Mouse (Mus musculus): Measurements from ENCODE around the gene Shf.

Gene Shf

DNA sequence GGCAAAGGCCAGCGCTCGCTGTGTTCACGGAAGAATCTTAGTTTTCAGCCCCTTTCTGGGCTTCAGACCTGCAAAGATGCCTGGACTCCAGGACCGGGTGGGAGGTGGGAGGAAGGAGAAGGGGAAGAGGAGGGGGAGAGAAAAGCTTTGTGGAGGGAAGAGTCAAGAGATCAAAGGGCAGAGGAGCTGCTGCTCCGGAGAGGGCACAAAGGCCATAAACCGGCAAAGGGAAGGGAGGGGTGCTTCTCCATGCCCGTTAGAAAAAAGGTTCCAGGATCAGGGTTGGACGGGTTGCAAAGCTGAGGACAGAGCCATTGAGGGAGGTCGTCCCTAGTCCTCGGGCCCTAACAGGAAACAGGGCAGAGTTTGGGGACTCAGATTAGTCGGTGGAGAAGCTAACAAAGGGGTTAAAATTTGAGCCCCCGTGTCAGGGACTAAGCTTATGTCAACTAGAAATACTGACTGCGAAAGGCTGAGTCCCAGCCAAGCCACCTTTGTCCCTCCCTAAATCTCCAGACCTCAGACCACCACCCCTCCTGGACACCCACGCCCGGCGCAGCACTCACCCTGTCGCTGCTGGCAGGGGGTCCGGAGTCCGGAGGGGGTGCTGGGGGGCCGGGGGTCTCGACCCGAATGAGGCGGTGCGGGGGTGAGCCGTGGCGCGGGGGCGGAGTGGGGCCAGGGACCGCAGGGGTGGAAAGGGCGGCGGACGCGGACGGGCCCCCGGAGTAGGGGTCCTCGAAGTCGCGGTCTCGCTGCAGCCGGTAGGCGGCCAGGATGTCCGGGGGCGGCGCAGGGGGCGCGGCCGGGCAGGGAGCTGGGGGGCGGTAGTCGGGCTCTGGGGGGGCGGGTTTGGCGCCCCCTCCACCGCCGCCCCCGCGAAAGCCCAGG lies 636 bp downstream of the Shf start:
- DNase-seq (ENCODE audit: low spot score): no peak

DNA sequence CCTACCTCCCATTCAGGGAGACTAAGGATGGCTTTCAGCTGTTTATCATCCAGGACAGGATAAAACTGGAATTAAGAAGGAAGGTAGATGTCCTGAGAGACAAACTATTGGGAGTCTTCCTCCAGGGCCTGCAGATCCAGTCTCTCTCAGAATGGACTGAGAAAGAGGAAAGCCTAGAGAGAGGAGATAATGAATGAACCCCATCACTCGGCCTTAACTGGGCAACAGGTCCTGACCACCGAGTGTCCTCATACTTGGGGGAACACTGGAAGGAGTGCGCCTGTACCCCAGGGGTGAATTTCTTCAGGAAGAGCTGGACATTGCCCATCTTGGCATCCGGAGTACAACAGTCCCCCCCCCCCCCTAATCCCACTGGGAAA lies 1.3 kb downstream of the Shf start:
- DNase-seq (ENCODE audit: low spot score): no peak

DNA sequence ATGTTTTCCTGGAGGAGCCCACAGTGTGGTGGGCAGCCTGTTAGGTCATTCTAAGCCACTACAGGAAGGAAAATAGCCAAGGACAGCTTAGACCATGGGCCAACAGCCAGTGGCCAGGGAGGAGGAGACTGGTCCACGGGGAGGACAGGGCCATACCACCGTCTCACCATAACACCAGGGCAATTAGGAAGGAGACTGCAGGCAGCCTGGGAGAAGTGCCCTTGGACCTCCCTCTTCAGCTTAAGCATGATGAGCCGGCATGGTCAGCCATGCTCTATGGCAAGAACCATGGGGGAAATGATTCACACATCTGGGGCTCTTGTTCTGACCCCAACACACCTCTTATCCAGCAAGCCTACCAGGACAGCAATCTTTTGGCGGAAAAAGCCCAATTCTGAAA lies 1.8 kb downstream of the Shf start:
- DNase-seq (ENCODE audit: low spot score): no peak

DNA sequence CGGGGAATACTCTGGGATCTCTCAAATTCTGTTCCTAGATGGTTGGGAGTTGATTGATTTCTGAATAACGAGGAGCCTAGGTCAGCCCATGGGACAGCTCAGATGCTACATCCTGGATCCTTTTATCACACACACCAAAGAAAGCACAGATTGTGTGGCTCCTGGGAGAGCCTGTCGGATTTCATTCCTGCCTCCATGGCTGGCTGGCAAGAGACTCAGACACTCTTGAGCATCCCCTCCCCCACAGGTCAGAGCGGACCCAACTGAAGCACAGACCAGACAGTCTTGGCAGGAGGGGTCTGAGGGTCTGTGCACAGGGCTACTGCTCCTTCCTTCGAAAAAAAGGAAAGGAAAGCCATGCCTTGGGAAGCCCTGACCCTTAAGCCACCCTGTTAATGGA lies 2.3 kb downstream of the Shf start:
- DNase-seq (ENCODE audit: low spot score): no peak

DNA sequence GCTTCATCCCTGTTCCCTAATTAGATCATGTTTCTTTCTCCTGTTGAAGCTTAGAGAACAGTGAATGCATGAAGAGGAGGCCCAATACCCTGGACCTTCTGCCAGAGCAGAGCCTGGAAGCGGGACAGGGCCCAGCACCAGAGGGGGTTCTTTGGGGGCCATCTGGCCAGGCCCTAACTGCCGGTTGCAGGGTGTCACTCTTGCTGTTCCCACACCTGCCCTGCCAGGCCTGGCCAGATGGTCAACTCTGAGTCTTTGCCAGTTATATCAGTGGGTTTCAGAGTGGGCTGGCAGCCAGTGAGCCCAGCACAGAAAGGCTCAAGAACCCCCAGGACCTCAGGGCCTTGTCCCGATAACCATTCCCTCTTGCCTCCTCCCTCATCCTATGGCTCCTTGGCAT lies 2.9 kb downstream of the Shf start:
- no peak for DNase-seq (ENCODE audit: low spot score)

DNA sequence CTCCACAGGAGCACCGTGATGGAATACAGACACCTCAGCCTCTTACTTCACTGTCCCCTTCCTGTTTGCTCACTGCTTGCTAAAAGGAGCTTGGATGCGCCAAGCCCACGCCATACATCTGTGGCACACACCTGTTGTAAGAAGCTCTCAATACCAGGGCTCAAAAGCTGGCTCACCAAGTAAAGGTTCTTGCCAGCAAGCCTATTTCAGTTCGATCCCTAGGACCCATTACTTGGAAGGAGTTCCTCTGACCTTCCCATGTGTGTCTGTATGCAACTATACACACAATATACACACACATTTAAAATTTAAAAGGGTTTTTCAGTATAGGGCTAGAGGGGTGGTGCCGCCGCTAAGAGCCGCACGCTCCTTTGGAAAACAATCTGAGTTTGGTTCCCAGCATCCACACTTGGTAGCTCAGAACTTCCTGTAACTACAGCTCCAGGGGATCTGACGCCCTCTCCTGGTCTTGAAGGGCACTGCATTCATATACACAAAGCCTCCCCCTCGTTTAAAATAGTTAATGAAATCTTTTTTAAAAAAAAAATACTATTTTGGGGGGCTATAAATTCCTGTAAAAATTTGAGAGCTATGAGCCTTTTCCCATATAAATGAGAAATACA lies 3.6 kb downstream of the Shf start:
- DNase-seq (ENCODE audit: low spot score): no peak

DNA sequence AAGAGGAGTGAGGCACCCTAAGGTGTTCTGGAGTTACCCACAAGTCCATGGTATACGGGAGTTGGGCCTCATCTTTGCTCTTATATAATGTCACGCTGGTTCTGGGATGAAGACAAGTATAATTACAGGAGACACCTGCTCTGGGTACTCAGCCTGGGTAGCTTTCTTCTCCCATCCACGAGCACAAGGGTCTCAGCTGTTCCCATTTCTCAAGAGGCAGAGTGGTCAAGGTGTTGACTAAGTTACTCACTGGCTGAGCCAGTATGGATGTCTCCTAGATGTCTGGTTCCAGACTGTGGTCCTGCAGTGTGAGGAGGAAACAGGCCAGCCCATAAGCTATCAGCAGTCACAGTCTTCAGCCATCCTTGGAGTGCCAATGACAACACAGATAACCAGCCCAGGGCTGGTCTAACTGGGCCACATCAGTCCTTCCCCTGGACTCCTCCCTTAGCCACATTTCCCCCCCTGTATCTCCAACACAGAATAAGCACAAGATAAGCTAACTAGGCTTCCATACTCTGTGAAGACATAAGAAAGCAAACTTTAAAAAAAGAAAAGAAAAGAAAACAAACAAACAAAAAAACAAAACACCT lies 4.5 kb downstream of the Shf start:
- DNase-seq (ENCODE audit: low spot score): no peak

DNA sequence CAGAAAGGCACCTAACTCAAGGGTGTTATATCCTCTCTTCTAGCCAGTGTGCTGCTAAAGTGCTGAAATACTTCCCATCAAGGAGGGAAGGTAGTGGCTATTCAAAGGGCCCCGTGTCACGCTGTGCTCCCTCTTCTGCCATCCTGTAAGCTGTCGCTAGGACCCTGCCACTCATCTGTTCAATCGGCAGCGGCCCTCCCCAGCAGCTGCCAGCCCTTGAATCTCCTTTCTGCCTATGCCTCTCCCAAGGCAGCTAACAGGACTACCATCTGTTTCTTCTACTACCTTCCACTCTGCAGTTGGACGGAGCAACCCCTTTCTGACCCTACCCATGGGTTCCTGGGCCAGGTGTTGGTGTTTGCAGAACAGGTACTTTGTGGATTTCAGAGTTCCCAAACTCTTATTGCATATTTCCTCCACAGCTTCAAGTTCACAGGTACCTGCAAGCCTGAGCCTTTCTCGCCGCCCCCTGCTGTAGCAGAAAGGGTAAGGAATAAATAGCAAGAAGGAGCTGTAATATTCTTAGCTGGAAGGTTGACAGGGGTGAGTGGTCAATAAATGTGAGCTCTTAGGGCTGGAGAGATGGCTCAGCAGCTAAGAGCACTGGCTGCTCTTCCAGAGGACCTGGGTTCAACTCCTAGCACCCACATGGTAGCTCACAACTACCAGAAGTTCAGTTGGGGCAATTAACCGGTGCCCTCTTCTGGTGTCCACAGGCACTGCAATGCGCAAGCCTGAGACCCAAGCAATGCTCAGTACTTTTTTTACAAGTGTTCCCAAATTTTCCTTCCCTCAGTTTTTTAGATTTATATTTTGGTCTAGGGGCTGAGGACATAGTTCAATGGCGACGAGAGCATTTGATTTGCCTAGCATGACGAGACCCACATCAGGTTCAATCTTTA lies 6.1 kb downstream of the Shf start:
- no peak for DNase-seq (ENCODE audit: low spot score)

DNA sequence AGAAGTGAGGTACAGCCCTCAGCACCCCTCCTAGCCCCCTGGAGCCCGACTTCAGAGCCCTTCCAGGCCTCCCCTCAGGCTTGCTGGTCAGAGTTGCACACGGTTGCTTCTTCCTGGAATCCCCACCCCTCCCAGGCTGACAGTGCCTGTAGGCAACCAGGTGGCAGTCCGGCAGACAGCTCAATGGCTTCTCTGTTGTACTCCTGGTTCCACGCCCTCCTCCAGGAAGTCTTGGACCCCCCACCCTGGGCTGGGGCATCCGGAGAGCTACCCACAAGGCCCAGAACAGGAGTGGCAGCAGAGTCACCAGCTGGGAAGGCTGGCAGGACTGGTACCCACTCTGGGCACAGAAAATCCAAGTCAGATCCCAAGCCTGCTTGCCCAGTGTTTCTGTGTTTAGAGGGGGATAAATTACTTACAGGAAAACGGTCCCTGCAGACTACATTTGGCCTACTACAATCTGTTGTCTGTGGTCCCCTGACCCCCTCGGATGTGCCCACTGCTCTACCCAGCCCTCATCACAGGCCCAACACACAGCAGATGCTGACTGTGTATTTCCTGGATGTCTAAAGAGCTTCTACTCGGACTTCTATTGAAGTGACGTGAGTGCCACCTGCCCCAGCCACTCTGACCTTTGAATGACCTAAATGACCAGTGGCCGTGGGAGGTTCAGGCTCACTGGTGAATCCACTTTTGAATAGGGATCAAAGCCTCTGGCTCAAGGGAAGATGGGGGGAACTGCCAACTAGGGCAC lies 6.9 kb downstream of the Shf start:
- no peak for DNase-seq (ENCODE audit: low spot score)

DNA sequence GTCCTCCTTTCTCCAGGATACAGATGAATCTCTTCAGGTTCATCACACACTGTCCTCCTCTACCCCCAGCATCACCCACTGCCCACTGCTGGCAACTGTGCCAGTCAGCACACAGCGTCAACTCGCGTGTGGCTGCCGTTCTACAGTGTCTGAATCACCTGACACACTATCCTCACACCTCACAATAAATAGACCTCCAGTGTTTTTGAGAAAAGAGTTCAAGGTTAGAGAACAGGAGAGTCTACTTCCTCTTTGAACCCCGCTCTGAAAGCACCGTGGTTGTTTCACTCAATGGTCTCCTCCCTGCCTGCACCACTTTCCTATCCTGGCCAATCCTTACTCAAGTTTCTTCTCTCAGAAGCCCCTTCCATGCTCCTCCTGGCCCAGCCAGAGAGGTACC lies 7.8 kb downstream of the Shf start:
- no peak for DNase-seq (ENCODE audit: low spot score)

DNA sequence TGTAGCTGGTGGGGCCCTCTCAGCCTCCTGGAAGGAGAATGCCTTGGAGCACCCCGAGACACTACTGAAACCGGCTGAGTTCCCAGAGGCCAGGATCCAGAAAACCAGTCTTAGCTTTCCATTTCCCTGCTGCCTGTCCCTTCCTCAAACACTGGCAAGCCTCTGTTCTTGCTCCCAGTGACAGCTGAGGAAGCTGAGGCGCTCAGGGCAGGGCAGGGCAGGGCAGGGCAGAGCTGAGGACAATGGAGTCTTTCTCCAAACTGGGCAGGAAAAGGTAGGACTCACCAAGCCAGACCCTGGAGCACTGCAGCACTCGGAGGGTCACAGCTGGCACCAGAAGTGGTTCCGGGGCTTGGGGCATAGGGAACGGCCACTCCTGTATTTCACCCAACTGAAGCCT lies 8.7 kb downstream of the Shf start:
- DNase-seq (ENCODE audit: low spot score): no peak

DNA sequence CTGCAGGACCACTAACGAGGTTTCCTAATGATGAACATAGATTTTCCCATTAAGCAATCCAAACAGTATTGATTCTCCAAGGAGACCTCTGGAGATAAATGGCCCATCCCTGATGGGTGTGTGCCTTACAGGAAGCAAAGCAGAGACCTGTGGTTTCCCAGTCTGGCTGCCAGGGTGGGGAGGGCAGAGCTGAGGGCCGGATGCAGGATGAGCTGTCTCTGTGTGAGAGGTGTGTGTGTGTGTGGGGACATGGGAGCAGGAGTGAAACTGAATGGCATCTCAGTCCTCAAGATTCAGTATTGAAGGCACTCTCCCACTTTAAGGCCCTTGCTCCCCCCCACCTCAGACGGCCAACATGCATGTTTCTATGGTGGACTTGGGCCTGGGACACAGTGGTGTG lies 12.8 kb downstream of the Shf start:
- DNase-seq (ENCODE audit: low spot score): no peak

DNA sequence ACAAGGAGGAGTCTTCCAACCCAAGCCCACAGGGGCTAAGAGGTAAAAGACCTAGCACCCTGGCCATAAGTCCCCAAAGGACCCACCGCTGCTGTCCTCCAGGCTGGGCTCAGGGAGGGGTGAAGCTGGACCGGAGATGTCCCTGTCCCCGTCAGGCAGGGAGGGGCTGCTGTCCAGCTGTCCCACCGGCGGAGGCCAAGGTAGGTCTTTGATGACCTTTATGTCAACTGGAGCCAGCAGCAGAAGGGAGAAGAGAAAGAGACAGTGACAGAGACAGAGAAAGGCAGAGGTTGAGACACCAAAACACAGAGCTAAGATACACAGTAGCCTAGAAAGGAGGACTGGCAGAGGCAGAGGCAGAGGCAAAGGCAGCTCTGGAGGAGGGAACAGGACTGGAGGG lies 13.6 kb downstream of the Shf start:
- DNase-seq (ENCODE audit: low spot score): no peak

DNA sequence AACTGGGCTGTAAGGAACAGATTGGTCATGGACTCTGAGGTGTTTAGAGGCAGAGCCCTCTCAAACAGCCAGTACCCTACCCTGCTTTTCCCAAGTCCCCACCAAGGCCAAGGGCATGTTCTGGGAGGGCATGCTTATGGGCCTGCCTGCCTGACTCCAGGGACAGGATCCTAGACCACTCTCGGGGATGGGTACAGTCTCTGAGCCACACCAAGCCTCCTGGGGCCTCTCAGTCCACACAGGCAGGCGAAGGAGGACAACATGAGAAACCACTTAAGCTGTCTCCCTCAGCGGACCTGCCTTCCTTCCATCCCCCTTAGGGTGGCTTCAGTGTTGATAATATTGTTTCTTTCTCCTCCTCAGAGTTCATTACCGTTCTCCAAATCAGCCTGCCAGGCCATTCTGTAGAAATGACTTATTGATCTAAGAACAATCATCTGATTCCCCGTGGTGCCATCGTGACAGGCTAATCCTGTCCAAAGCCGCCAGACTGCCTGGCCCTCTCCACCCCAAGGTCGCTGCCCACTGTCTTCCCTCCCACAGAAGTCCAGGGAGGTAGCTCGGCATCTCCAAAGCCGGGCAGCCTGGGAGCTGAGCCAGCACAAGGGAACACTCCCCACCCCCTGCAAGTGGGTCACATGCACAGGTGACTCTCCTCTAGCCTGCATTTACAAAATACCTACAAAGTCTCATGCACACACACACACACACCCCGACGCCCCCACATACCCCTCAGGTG lies 14.6 kb downstream of the Shf start:
- DNase-seq (ENCODE audit: low spot score): no peak

DNA sequence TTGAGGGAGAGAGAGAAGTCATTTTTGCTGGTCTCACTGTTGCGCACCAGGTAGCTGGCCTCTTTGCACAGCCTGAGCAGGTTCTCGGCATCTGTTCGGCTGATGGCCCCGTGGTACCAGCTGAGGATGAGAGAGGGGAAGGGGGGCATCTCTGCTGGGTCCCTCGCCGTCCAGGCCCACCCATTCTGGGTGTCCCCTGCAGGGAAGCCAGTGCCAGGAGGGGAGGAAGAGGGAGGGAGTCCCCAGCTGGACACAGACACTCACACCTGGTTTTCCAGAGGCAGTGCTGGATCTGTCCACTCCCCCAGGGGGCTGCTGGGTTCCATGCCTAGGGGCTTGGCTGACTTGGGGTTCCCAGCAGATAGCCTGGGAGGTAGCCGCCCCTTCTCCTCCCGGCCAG lies 15.2 kb downstream of the Shf start:
- DNase-seq (ENCODE audit: low spot score): no peak

DNA sequence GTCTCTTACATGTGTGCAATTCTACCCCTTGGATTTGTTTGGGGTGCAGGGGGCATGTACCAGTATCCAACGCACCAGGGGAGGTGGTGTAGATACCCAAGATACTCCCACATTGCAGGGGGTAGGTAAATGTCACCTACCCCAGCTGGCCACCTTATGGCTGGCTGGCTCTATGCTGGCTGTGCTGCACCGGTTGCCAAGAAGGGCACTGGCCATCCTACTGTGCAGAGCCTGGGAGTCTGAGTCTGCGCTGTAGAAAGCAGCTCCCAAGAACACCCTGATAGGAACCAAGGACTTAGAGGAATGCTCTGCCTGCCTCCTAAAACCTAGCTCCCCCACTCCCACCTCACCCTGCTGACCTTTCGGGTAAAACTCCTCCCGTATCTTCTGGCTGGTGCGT lies 16.0 kb downstream of the Shf start:
- DNase-seq (ENCODE audit: low spot score): no peak

DNA sequence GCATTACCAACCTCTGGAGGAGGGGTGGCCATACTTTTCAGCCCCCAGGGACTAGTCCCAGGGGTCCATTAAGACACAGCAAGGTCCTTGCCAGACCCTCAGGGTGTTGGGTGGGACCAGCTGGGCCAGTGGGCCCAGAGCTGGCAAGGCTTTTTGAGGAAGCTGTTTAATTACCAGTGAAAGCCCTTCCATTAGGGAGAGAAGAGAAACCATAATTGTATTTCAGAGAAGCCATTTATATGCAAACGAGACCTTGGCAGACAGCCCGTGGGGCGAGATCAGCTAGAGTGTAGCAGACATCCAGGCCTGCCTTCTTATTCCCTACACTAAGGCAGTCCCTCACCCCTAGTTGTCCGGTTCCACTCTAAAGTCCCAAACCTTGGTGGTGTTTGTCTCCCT lies 17.0 kb downstream of the Shf start:
- no peak for DNase-seq (ENCODE audit: low spot score)

DNA sequence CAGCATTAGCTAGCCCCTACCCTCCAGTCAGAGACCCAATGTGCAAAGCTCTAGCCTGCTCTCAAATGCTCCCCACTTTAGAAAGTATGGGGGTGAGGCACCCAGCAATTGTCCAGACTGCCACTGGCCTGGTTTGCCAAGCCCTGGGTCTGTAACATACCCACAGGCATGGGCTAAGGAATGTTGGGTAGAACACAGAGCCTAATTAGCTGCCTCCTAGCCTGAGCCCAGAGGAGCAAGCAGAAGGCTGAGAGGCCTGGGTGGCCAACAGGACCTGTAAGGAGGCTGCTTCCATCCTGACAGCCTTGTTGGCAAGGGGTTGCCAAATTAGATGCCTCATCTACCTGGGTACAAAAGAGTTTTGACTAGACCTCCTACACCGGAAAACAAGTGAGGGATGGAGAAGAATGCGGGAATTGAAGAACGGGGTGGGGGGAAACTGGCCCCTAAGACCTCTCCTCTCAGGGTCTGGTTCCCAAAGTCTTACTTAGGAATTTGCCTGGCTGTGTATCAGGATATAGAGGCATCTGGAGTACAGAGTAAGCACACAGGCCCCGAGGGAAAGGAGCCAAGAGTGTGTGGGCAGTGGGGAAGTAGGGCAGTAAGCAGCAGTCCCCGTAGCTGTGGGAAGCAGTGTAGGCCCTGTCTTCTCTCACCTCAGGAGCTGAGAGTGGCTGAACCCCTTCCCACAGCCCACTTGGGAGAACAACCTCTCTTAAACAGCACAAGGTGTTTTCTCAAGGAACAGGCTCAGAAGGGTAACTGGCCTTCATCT lies 17.6 kb downstream of the Shf start:
- no peak for DNase-seq (ENCODE audit: low spot score)

DNA sequence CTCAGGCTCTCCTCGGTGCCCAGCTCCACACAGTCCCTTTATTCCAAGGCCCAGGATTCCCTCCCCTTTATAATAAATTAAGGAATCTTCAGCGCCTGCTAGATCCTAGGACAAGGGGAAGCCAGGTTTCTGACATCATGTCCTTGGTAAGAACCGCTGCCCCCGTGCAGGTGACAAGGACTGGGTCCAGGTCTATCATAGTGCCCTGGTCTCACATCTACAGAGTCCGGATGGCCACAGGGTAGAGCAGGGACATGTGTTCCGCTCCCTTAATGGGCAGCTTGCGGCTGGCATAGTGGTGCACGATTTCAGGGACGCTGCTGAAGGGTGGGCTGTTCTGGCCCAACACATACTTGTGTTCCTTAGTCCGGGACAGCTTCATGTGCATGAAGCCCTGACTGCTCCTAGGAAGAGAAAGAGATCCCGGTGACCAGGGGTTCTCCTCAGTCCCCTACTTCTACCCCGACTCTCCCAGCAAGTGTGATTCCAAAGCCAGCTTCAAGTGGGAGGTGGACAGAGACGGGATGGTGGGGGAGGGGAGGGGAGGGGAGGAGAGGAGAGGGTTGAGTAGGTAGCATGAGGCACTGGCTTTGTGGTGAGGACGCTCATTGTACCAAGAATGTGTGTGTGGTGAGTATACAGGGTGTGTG lies 19.7 kb downstream of the Shf start:
- DNase-seq (ENCODE audit: low spot score): no peak

All from ovary, postnatal 14 days (tissue).